Mouse (Mus musculus) forebrain, postnatal 0 days (tissue): ENCODE results near the gene Grin2b. TPM values are rescaled to one million over a fixed set of nuclear protein-coding genes. Genes with fewer than 3 reads are reported as not detected.

Experiments
- ATAC-seq: fragments of 200-750 bp; cut with Nextera tagmentation; 2 replicates; pipeline ENCODE4 v1.8.0; 2017; ENCODE audit warnings: mild to moderate bottlenecking, moderate library complexity
- DNase-seq: peaks from one replicate; pipeline ENCODE4 v3.0.0-alpha.2; 2015
- H3K27ac ChIP-seq: fragments of 300-500 bp; sonication (generic); 2 replicates; pipeline ENCODE4 v1.5.1; 2014; ENCODE audit warnings: low read depth, mild to moderate bottlenecking, antibody characterized with exemption, low read length, moderate library complexity, mixed read lengths
- H3K27me3 ChIP-seq: fragments of 300-500 bp; sonication (generic); 2 replicates; pipeline ENCODE4 v1.6.1; 2014; ENCODE audit warnings: mild to moderate bottlenecking, low read length, mixed read lengths; ENCODE audit not compliant: insufficient read depth
- H3K36me3 ChIP-seq: fragments of 300-500 bp; sonication (generic); 2 replicates; pipeline ENCODE4 v1.6.1; 2014; ENCODE audit warnings: mild to moderate bottlenecking, moderate library complexity; ENCODE audit not compliant: insufficient read depth
- H3K4me1 ChIP-seq: fragments of 300-500 bp; sonication (generic); 2 replicates; pipeline ENCODE4 v1.6.1; 2014; ENCODE audit warnings: antibody characterized with exemption; ENCODE audit not compliant: insufficient read depth
- H3K4me2 ChIP-seq: fragments of 300-500 bp; sonication (generic); 2 replicates; pipeline ENCODE4 v1.6.1; 2014; ENCODE audit warnings: low read depth, mild to moderate bottlenecking, moderate library complexity
- H3K4me3 ChIP-seq: fragments of 300-500 bp; sonication (generic); 2 replicates; pipeline ENCODE4 v1.5.1; 2014; ENCODE audit warnings: low read depth, low read length, mixed read lengths
- H3K9ac ChIP-seq: fragments of 300-500 bp; sonication (generic); 2 replicates; pipeline ENCODE4 v1.6.1; 2014; ENCODE audit warnings: mild to moderate bottlenecking
- H3K9me3 ChIP-seq: fragments of 300-500 bp; sonication (generic); 2 replicates; pipeline ENCODE4 v1.6.1; 2016; ENCODE audit warnings: low read length
- CTCF ChIP-seq: sonication (generic); IDR thresholded peaks from 2 replicates; pipeline ENCODE4 v1.5.1; 2016; ENCODE audit warnings: antibody characterized with exemption, control low read depth, low read depth
- WGBS: fragments of 180-500 bp; shearing (Covaris S2); extraction: QIAGEN DNeasy Blood & Tissue Kit; methylation state at CpG from one replicate; pipeline ENCODE4 v1.1.7; 2014; 5-methylcytosine and 5-hydroxymethylcytosine counted together
- polyA plus RNA-seq: library from polyadenylated mRNA; unstranded; fragments of >200 nt; fragmentation: Nextera tagmentation; extraction: Ambion mirVana; gene quantifications from 2 replicates; pipeline ENCODE4 v1.2.1, GENCODE M21; 2015
- total RNA-seq: library from RNA; depleted of rRNA; stranded (reverse); fragments of >200 nt; gene quantifications from 2 replicates; pipeline ENCODE4 v1.2.3, GENCODE M21; 2014

Gene Grin2b
- total and polyA plus RNA-seq, 2 experiments from 2014 or later = 66.6 to 102 TPM

DNA sequence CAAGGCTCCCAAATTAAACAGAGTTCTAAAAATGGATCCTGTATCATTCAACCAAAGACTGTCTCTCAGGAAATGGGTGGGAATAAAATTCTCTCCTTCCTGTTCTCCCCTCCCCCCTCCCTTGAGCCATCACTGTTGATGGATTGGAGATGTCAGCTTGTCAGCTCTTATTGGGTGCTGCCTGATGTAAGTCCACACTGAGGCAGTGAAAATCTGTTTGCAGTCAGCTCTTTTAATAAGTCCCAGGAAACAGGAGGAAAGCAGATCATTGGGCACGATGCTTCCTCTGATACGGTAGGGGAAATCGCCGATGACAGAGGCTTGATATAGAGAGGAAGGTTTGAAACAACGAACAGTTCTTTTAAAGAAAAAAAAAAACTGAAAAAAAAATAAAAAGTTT, 290.7 kb downstream of the Grin2b start:
- TF ChIP-seq CTCF = no peak
- DNase-seq = no peak
- no peaks in the 10 kb centered on the region for H3K27me3 ChIP-seq
- no peak overlapping the region for H3K4me3 ChIP-seq
- no peak for ATAC-seq
- no peaks in the 10 kb centered on the region for H3K9me3 ChIP-seq
- no peaks in the 10 kb centered on the region for H3K4me1 ChIP-seq
- WGBS = 74% methylated on average over 5 of the region's 5 CpGs
- H3K4me2 ChIP-seq = no peak overlapping the region
- no peak overlapping the region for H3K27ac ChIP-seq
- no peaks in the 10 kb centered on the region for H3K36me3 ChIP-seq
- H3K9ac ChIP-seq = no peak overlapping the region

DNA sequence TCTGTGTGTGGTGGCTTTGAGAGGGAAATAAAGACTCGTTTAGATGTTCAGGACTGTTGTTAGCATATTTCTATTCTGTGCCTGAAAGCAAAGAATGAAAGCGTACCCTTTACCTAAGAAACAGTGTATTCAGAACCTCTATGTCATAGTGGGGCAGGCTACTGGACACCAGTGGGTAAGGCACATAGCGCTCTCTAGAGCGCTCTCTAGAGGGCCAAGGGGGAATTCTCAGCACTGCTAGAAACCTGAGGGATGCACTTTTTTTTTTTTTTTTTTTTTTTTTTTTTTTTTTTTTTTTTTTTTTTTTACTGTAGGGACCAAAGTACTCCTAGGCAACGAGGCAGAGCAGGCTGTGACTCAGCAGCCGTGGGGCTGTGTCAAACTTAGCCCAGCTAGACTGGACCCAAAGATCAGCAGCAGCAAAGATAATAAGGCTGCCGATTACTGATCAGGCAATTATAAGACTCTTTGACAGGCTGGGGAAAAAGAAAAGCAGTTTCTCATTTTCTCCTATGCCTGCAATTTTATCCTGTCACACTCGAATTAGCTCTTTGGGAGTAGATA, 297.1 kb downstream of the Grin2b start:
- Histone ChIP-seq H3K4me3 (no peak overlapping the region), H3K4me1 (no peaks in the 10 kb centered on the region), H3K27ac (no peak overlapping the region), H3K27me3 (no peaks in the 10 kb centered on the region), H3K36me3 (no peaks in the 10 kb centered on the region), H3K9me3 (no peaks in the 10 kb centered on the region), H3K4me2 (no peak overlapping the region), H3K9ac (no peak overlapping the region)
- no peak for TF ChIP-seq CTCF
- ATAC-seq (no peak), DNase-seq (no peak)
- WGBS = 53% methylated on average over 8 of the region's 8 CpGs

DNA sequence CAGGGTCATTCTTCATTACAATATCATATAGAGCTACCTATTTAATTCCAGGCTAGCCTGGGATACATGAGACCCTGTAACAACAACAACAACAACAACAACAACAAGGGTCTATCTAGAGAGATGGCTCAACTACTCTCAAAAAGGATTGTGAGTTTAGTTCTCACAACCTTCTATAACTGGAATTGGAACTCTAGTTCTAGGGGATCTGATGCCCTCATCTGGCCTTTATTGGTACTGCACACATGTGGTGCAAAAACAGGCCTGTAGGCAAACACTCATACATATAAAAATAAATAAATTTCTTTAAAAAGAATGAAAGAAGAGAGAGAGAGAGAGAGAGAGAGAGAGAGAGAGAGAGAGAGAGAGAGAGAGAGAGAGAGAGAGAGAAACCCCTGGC, 298.7 kb downstream of the Grin2b start:
- Histone ChIP-seq H3K9ac (no peak overlapping the region), H3K4me2 (no peak overlapping the region), H3K4me1 (no peaks in the 10 kb centered on the region), H3K4me3 (no peak overlapping the region), H3K36me3 (no peaks in the 10 kb centered on the region), H3K27me3 (no peaks in the 10 kb centered on the region), H3K9me3 (no peaks in the 10 kb centered on the region), H3K27ac (no peak overlapping the region)
- TF ChIP-seq CTCF = peak; percentile 40; the same call in 1 of the 2 replicates
- ATAC-seq = no peak
- DNase-seq = peak; percentile 31

DNA sequence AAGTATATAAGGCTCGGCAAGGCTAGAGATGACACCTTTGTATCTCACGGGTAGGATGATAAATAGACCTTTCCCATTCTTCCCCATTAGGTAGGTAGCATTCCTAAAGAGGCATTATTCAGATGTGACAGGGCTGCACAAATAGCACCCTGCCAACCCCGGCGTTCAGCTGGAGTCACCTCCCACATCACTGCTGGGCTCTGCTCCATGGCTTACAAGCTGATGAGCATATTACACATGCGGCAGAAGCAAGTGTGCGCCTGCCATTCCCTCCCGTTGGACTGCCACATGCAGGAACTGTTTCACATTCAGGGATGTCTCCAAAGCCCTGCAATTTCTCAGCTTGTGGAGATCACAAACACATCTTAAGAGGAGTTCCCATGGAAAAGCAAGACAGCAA, 307.5 kb downstream of the Grin2b start:
- peak; percentile 59 for ATAC-seq
- peak overlapping the region; percentile 58 for H3K27ac ChIP-seq
- DNase-seq = peak; percentile 49
- H3K9me3 ChIP-seq = no peaks in the 10 kb centered on the region
- H3K4me2 ChIP-seq = no peak overlapping the region
- H3K27me3 ChIP-seq = no peaks in the 10 kb centered on the region
- TF ChIP-seq CTCF = no peak
- H3K9ac ChIP-seq = no peak overlapping the region
- H3K4me3 ChIP-seq = no peak overlapping the region
- WGBS = 48% methylated on average over 7 of the region's 7 CpGs
- peaks cover 9% of the 10 kb centered on the region; the same call in 1 of the 2 replicates for H3K4me1 ChIP-seq
- H3K36me3 ChIP-seq = no peaks in the 10 kb centered on the region

- H3K27me3 ChIP-seq = no peaks in the 10 kb centered on the region
- WGBS = 32% methylated on average over 5 of the region's 5 CpGs
- TF ChIP-seq CTCF = no peak
- no peak overlapping the region for H3K4me3 ChIP-seq
- H3K9ac ChIP-seq = no peak overlapping the region
- no peaks in the 10 kb centered on the region for H3K36me3 ChIP-seq
- peak; percentile 54 for DNase-seq
- ATAC-seq = peak; percentile 66
- no peaks in the 10 kb centered on the region for H3K9me3 ChIP-seq
- peak overlapping the region; percentile 41 for H3K27ac ChIP-seq
- peaks cover 21% of the 10 kb centered on the region for H3K4me1 ChIP-seq
- no peak overlapping the region for H3K4me2 ChIP-seq
These were observed 309.3 kb downstream of the Grin2b start for GRCm38 (mm10) chr6:135863965-135864364.

DNA sequence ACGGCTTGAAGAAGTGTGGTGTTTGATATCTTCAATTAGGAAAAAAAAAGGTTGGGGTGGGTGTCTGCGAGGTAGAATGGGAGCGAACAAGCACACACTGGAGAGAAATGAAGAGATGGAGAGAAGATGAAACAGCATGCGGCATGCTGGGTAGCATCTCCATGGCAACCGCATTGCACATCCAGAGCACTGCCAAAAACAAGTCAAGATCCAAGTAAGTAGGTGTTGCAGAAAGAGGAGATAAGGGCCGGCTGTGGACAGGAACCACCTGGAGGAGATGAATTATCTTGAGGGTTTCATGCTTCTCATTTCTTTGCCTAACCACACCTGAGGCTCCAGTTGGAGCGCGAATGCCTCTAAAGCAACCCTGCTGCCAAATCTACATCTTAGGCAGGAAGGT, 313.8 kb downstream of the Grin2b start:
- H3K4me1 ChIP-seq = peaks cover 33% of the 10 kb centered on the region
- no peaks in the 10 kb centered on the region for H3K36me3 ChIP-seq
- no peak overlapping the region for H3K4me3 ChIP-seq
- no peak for TF ChIP-seq CTCF
- H3K27me3 ChIP-seq = no peaks in the 10 kb centered on the region
- H3K4me2 ChIP-seq = no peak overlapping the region
- no peak overlapping the region for H3K9ac ChIP-seq
- ATAC-seq (peak; percentile 85), DNase-seq (peak; percentile 70)
- no peaks in the 10 kb centered on the region for H3K9me3 ChIP-seq
- H3K27ac ChIP-seq = peak overlapping the region; percentile 57; the same call in 1 of the 2 replicates
- 29% methylated on average over 8 of the region's 8 CpGs for WGBS

DNA sequence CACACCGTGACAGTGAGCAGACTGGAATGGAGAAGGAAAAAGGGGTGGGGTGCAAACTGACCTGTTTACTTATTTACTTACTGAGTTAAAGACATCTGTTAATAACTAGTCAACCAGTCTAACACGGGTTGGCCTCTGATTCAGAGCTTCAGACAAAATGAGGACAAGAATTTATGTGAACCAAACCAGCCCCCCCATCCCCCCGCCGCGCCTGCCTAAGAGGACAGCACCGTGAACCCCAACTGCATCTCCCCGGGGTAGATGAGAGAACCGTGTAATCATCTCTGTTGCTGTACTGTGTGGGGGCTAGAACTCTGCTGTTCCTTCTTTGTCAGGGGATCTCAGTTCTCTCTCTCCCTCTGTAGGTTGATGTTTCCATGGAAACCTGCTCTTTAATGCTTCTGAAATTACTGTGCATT, 319.1 kb downstream of the Grin2b start:
- H3K27ac ChIP-seq = peak overlapping the region; percentile 36; the same call in 1 of the 2 replicates

More for the DNA sequence above, 319.1 kb downstream of the Grin2b start:
- 41% methylated on average over 8 of the region's 8 CpGs for WGBS
- no peak overlapping the region for H3K4me2 ChIP-seq
- peak; percentile 79 for ATAC-seq
- no peaks in the 10 kb centered on the region for H3K27me3 ChIP-seq
- no peak for TF ChIP-seq CTCF
- no peak overlapping the region for H3K9ac ChIP-seq
- no peaks in the 10 kb centered on the region for H3K9me3 ChIP-seq
- no peaks in the 10 kb centered on the region for H3K36me3 ChIP-seq
- no peak overlapping the region for H3K4me3 ChIP-seq
- peaks cover 15% of the 10 kb centered on the region; the same call in 1 of the 2 replicates for H3K4me1 ChIP-seq
- no peak for DNase-seq
